Mouse (Mus musculus): ENCODE data around the gene Abhd14b. TPM values are rescaled to one million over a fixed set of nuclear protein-coding genes. Genes with fewer than 3 reads are reported as not detected.

Abhd14b gene
- polyA plus RNA-seq, 1 experiment from 2014 or later, result 75.2 TPM

DNA sequence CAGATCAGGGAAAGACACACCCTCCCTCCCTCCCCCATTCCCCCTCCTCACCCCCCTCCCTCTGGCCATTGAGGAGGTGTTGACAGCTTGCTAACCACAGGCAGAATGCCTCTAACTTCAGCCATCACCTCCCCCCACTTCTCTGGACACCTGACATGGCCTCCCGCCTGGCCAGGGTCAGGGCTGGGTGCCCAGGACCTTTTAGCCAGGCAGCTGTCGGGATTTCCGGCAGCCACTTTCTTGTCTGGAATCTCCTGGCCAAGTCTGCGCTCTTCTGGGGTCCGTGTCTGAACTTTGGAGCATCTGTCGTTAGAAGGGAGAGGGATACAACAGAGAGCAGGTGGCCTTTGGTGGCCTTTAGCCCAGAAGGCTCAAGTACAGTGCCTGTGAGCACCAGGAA is 42.0 kb upstream of the Abhd14b start:
- H3K36me3 ChIP-seq (ENCODE audit: insufficient read depth, low read length), result no peaks in the 10 kb centered on the region
- no peak overlapping the region for H3K4me3 ChIP-seq (replicated peaks; ENCODE audit: low read depth, low read length)
- DNase-seq (ENCODE audit: low spot score) (peak; percentile 35), ATAC-seq (replicated peaks; ENCODE audit: low FRiP score, low read depth) (peak; percentile 70)
- no peak overlapping the region for H3K4me2 ChIP-seq (ENCODE audit: low read length)
- no peak overlapping the region for H3K27ac ChIP-seq
- no peak for TF ChIP-seq CTCF (IDR thresholded peaks at IDR 0.05; ENCODE audit: low read depth)
- peaks cover 18% of the 10 kb centered on the region for H3K4me1 ChIP-seq (replicated peaks; ENCODE audit: insufficient read depth, low read length)
- 17% methylated on average over 6 of the region's 6 CpGs for WGBS
- H3K9me3 ChIP-seq (replicated peaks; ENCODE audit: low read length), result no peaks in the 10 kb centered on the region
- H3K27me3 ChIP-seq (ENCODE audit: insufficient read depth, low read length), result no peaks in the 10 kb centered on the region
- H3K9ac ChIP-seq (ENCODE audit: low read depth, low read length), result no peak overlapping the region

DNA sequence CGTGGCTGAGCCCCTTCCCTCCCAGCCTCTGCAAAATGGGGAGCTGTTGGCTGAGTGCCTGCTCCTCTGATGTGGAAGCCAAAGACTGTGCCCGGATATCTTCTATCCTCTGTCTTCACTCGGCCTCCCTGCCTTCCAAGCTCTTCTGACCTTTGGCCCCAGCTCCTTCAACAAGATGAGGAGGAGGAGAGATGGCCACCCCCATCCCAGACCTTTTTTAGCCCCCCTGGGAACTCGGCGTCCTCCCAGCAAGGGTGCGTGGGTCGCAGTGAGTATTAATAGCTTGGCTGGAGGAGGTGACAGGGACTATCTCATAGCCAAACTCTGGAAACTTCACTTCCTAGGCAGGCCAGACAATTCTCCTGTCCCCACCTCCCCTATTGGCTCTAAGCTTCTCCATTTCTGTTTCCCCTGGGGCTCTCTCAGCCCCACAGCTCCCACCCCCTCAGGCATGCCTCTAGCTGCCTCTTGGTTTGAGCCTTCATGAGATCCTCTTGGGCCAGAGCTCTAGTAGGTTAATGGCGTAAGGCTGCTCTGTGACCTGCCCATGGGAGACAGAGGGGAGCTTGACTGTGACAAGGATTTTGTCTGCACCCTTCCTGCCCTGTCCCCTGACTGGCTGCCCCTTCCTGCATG is 40.7 kb upstream of the Abhd14b start:
- no peak overlapping the region for H3K27ac ChIP-seq
- DNase-seq (ENCODE audit: low spot score) (peak; percentile 31), ATAC-seq (replicated peaks; ENCODE audit: low FRiP score, low read depth) (0 out of 2 replicates have a peak, but pooled peaks have one; percentile 25)
- peaks cover 18% of the 10 kb centered on the region for H3K4me1 ChIP-seq (replicated peaks; ENCODE audit: insufficient read depth, low read length)
- H3K4me2 ChIP-seq (ENCODE audit: low read length), result no peak overlapping the region
- no peak for TF ChIP-seq CTCF (IDR thresholded peaks at IDR 0.05; ENCODE audit: low read depth)
- no peak overlapping the region for H3K4me3 ChIP-seq (replicated peaks; ENCODE audit: low read depth, low read length)
- no peaks in the 10 kb centered on the region for H3K9me3 ChIP-seq (replicated peaks; ENCODE audit: low read length)
- no peaks in the 10 kb centered on the region for H3K36me3 ChIP-seq (ENCODE audit: insufficient read depth, low read length)
- H3K27me3 ChIP-seq (ENCODE audit: insufficient read depth, low read length), result no peaks in the 10 kb centered on the region
- no peak overlapping the region for H3K9ac ChIP-seq (ENCODE audit: low read depth, low read length)
- 24% methylated on average over 8 of the region's 8 CpGs for WGBS

DNA sequence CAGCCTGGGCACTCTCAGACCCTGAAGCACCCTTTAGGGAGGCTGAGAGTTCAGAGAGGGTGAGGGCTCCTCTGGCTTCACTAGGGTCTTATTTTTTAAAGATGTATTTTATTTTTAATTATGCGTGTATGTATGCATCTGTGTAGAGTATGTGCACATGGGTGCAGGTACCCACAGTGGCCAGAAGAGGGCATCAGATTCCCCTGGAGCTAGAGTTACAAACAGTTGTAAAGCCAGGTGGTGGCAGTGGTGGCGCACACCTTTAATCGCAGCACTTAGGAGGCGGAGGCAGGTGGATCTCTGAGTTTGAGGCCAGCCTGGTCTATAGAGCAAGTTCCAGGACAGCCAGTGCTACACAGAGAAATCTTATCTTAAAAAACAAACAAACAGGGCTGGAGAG is 38.2 kb upstream of the Abhd14b start:
- ATAC-seq (replicated peaks; ENCODE audit: low FRiP score, low read depth) (no peak), DNase-seq (ENCODE audit: low spot score) (no peak)
- H3K27ac ChIP-seq, result no peak overlapping the region
- H3K9me3 ChIP-seq (replicated peaks; ENCODE audit: low read length), result no peaks in the 10 kb centered on the region
- TF ChIP-seq CTCF (IDR thresholded peaks at IDR 0.05; ENCODE audit: low read depth), result peak; percentile 39; the same call in 1 of the 2 replicates
- no peak overlapping the region for H3K9ac ChIP-seq (ENCODE audit: low read depth, low read length)
- H3K4me1 ChIP-seq (replicated peaks; ENCODE audit: insufficient read depth, low read length), result peaks cover 18% of the 10 kb centered on the region
- H3K4me3 ChIP-seq (replicated peaks; ENCODE audit: low read depth, low read length), result no peak overlapping the region
- no peak overlapping the region for H3K4me2 ChIP-seq (ENCODE audit: low read length)
- no peaks in the 10 kb centered on the region for H3K27me3 ChIP-seq (ENCODE audit: insufficient read depth, low read length)
- WGBS, result 94% methylated on average over 4 of the region's 4 CpGs
- H3K36me3 ChIP-seq (ENCODE audit: insufficient read depth, low read length), result no peaks in the 10 kb centered on the region

DNA sequence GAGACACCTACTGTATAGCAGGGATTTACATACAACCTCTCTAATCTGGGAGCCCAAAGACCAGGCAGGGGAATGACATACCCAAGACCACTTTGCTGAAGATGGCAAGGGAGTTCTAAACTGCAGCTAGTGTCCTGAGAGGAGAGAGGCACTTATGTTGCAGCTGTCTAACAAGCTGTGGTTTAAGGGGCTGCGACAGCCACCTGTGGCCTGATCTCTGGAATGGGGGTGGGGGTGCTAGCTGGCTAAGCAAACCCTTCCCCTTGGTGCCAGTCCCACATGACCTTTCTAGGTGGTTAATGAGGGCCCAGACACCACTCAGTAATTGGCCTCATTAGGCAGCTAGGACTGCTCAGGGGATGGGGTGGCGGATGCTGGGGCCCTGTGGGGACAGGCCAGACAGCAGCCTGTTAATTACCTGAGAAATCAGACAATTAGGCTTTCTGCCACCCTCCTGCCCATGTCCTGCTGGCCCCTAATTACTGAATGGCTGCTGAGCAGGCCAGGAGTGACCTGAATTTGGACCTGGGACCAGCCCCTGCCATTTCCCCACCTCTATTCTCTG is 37.1 kb upstream of the Abhd14b start:
- 81% methylated on average over 2 of the region's 2 CpGs for WGBS
- no peak overlapping the region for H3K4me3 ChIP-seq (replicated peaks; ENCODE audit: low read depth, low read length)
- H3K9me3 ChIP-seq (replicated peaks; ENCODE audit: low read length), result no peaks in the 10 kb centered on the region
- H3K27ac ChIP-seq, result no peak overlapping the region
- no peak for DNase-seq (ENCODE audit: low spot score)
- no peaks in the 10 kb centered on the region for H3K36me3 ChIP-seq (ENCODE audit: insufficient read depth, low read length)
- H3K4me1 ChIP-seq (replicated peaks; ENCODE audit: insufficient read depth, low read length), result peaks cover 14% of the 10 kb centered on the region
- H3K4me2 ChIP-seq (ENCODE audit: low read length), result no peak overlapping the region
- H3K9ac ChIP-seq (ENCODE audit: low read depth, low read length), result no peak overlapping the region
- H3K27me3 ChIP-seq (ENCODE audit: insufficient read depth, low read length), result no peaks in the 10 kb centered on the region
- ATAC-seq (replicated peaks; ENCODE audit: low FRiP score, low read depth), result no peak
- no peak for TF ChIP-seq CTCF (IDR thresholded peaks at IDR 0.05; ENCODE audit: low read depth)

- no peak for TF ChIP-seq CTCF (IDR thresholded peaks at IDR 0.05; ENCODE audit: low read depth)
- DNase-seq (ENCODE audit: low spot score) (no peak), ATAC-seq (replicated peaks; ENCODE audit: low FRiP score, low read depth) (no peak)
- Histone ChIP-seq H3K4me2 (ENCODE audit: low read length) (no peak overlapping the region), H3K4me1 (replicated peaks; ENCODE audit: insufficient read depth, low read length) (peaks cover 9% of the 10 kb centered on the region), H3K9me3 (replicated peaks; ENCODE audit: low read length) (no peaks in the 10 kb centered on the region), H3K36me3 (ENCODE audit: insufficient read depth, low read length) (no peaks in the 10 kb centered on the region), H3K27me3 (ENCODE audit: insufficient read depth, low read length) (no peaks in the 10 kb centered on the region), H3K27ac (no peak overlapping the region), H3K4me3 (replicated peaks; ENCODE audit: low read depth, low read length) (no peak overlapping the region), H3K9ac (ENCODE audit: low read depth, low read length) (no peak overlapping the region)
- WGBS, result 65% methylated on average over 9 of the region's 9 CpGs
These were observed 36.1 kb upstream of the Abhd14b start for GRCm38 (mm10) chr9:106411091-106411594.

GRCm38 (mm10) chr9:106411729-106412128 is 35.5 kb upstream of the Abhd14b start:
- ATAC-seq (replicated peaks; ENCODE audit: low FRiP score, low read depth) (no peak), DNase-seq (ENCODE audit: low spot score) (no peak)
- Histone ChIP-seq H3K27me3 (ENCODE audit: insufficient read depth, low read length) (no peaks in the 10 kb centered on the region), H3K9me3 (replicated peaks; ENCODE audit: low read length) (no peaks in the 10 kb centered on the region), H3K36me3 (ENCODE audit: insufficient read depth, low read length) (no peaks in the 10 kb centered on the region), H3K9ac (ENCODE audit: low read depth, low read length) (no peak overlapping the region), H3K27ac (no peak overlapping the region), H3K4me3 (replicated peaks; ENCODE audit: low read depth, low read length) (no peak overlapping the region), H3K4me2 (ENCODE audit: low read length) (no peak overlapping the region), H3K4me1 (replicated peaks; ENCODE audit: insufficient read depth, low read length) (peaks cover 3% of the 10 kb centered on the region)
- TF ChIP-seq CTCF (IDR thresholded peaks at IDR 0.05; ENCODE audit: low read depth), result no peak
- 41% methylated on average over 6 of the region's 6 CpGs for WGBS

Measured in kidney, postnatal 0 days (tissue).